Mouse (Mus musculus) MEL (cell line): ENCODE data around the gene Tifab.

Experiments used
- CTCF ChIP-seq, 3 experiments: IDR thresholded peaks in 2 of 3; conservative IDR thresholded peaks in 1 of 3; 2 replicates each; pipeline ENCODE4 v1.5.1; 2011 to 2012; ENCODE audit warnings: low read length in 3 of 3, low read depth in 2 of 3, mild to moderate bottlenecking in 2 of 3, improper control_type of control experiment in 1 of 3, inconsistent platforms in 1 of 3, mixed read lengths in 1 of 3, moderate library complexity in 1 of 3; ENCODE audit not compliant: control insufficient read depth in 1 of 3, insufficient read depth in 1 of 3, poor library complexity in 1 of 3, severe bottlenecking in 1 of 3
- EP300 ChIP-seq, 2 experiments: IDR thresholded peaks; 2 replicates each; pipeline ENCODE4 v1.6.1; 2011; ENCODE audit warnings: improper control_type of control experiment in 2 of 2, low read length in 2 of 2, low read depth in 1 of 2, mild to moderate bottlenecking in 1 of 2
- NELFE ChIP-seq: IDR thresholded peaks from 2 replicates; pipeline ENCODE4 v1.6.1; 2011; ENCODE audit warnings: low read depth, low read length, improper control_type of control experiment
- POLR2A ChIP-seq, 2 experiments: IDR thresholded peaks; 2 replicates each; pipeline ENCODE4 v1.6.1; 2011 to 2012; ENCODE audit warnings: low read length in 2 of 2, mild to moderate bottlenecking in 2 of 2, control low read depth in 1 of 2, improper control_type of control experiment in 1 of 2, low read depth in 1 of 2, moderate library complexity in 1 of 2; ENCODE audit not compliant: control insufficient read depth in 1 of 2, insufficient read depth in 1 of 2, poor library complexity in 1 of 2
- TAL1 ChIP-seq: IDR thresholded peaks from 2 replicates; pipeline ENCODE4 v1.6.1; 2012; ENCODE audit warnings: mild to moderate bottlenecking, inconsistent platforms, low read length, moderate library complexity, mixed read lengths

GRCm38 (mm10) chr13:56165561-56165960, 13.1 kb downstream of the Tifab start:
- TF ChIP-seq POLR2A (IDR thresholded peaks at IDR 0.05; ENCODE audit: control insufficient read depth in 1 of 2, insufficient read depth in 1 of 2, low read depth in 1 of 2, low read length in 2 of 2, poor library complexity in 1 of 2) (no peak), EP300 (IDR thresholded peaks at IDR 0.05; ENCODE audit: low read depth in 1 of 2, low read length in 2 of 2) (no peak), TAL1 (no peak), CTCF (IDR thresholded peaks at IDR 0.05 in 2 of 3, conservative IDR thresholded peaks at IDR 0.05 in 1 of 3; ENCODE audit: control insufficient read depth in 1 of 3, insufficient read depth in 1 of 3, low read depth in 2 of 3, low read length in 3 of 3, poor library complexity in 1 of 3, severe bottlenecking in 1 of 3) (no peak), NELFE (no peak)
